ENCODE assay signal across 34 mouse cellular contexts in the genomic region with DNA sequence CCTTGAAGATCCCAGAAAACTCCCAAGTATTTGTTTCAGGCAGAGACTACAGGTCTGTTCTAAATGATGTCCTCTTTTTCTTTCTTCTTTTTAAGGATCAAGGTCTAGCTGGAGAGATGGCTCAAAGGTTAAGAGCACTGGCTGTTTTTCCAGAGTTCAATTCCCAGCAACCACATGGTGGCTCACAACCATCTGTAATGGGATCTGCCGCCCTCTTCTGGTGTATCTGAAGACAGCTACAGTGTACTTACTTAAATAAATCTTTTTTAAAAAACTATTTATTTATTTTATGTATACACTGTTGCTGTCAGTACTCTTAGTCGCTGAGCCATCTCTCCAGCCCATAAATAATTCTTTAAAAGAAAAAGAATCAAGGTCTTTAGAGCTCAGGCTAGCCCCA. TPM values are rescaled to one million over a fixed set of nuclear protein-coding genes. Genes with fewer than 3 reads are reported as not detected.
DNase-seq lines count a peak whose midpoint lies in the region; ATAC-seq and TF ChIP-seq lines count a peak whose summit lies in the region.
"Had no signal": no experiment of that assay in that cellular context is flagged by ENCODE, and none has a peak within 500 bp of the region (broad histone marks: within the 10 kb centered on the region; RNA-seq: fewer than 3 reads in every experiment).

No protein-coding gene starts in this region.

- peaks cover 52% of the 10 kb centered on the region for H3K36me3 ChIP-seq in lung, postnatal 0 days (ENCODE audit: insufficient read depth, low read length)
- H3K36me3 ChIP-seq in splenic B cell, adult 2 months (ENCODE audit: control insufficient read depth, insufficient read depth, low read length, poor library complexity, severe bottlenecking) = peaks cover 11% of the 10 kb centered on the region

- 63% methylated on average over 2 of the region's 2 CpGs for WGBS in lung, postnatal 0 days

- H3K4me1 ChIP-seq in lung, postnatal 0 days (ENCODE audit: insufficient read depth, low read depth, low read length) = no peaks in the 10 kb centered on the region
- H3K4me1 ChIP-seq: embryonic facial prominence, embryonic 12.5 days; limb, embryonic 13.5 days had no signal

- no peaks in the 10 kb centered on the region for H3K9me3 ChIP-seq in lung, postnatal 0 days (ENCODE audit: low read length)
- H3K9me3 ChIP-seq: embryonic facial prominence, embryonic 12.5 days; limb, embryonic 13.5 days; liver, embryonic 13.5 days; midbrain, embryonic 13.5 days; neural tube, embryonic 15.5 days had no signal

- H3K9ac ChIP-seq in lung, postnatal 0 days (replicated peaks; ENCODE audit: low read depth) = no peak overlapping the region
- H3K9ac ChIP-seq: embryonic facial prominence, embryonic 12.5 days; hindbrain, embryonic 12.5 days; limb, embryonic 13.5 days; liver, embryonic 13.5 days; midbrain, embryonic 13.5 days; neural tube, embryonic 15.5 days had no signal

- H3K4me2 ChIP-seq in lung, postnatal 0 days (replicated peaks; ENCODE audit: low read depth, low read length) = no peak overlapping the region
- H3K4me2 ChIP-seq: embryonic facial prominence, embryonic 12.5 days; heart, embryonic 11.5 days; hindbrain, embryonic 12.5 days; limb, embryonic 13.5 days; liver, embryonic 13.5 days; midbrain, embryonic 13.5 days; neural tube, embryonic 15.5 days had no signal

- no peak for TF ChIP-seq EP300 in lung, postnatal 0 days (IDR thresholded peaks at IDR 0.05)

- intact Hi-C loops in gastrocnemius, adult 2 months (cut with DNase I) = no loop called here
- intact Hi-C loops in gastrocnemius, postnatal 36 days (cut with DNase I) = no loop called here

- no peak overlapping the region for H3K27ac ChIP-seq in gastrocnemius, adult 2 months
- no peak overlapping the region for H3K27ac ChIP-seq in layer of hippocampus, adult 2 months
- no peak overlapping the region for H3K27ac ChIP-seq in lung, postnatal 0 days (ENCODE audit: low read length)
- H3K27ac ChIP-seq: embryonic facial prominence, embryonic 12.5 days; hindbrain, embryonic 12.5 days; limb, embryonic 13.5 days; liver, embryonic 13.5 days; midbrain, embryonic 13.5 days; neural tube, embryonic 15.5 days had no signal

- ATAC-seq in lung, postnatal 0 days = no peak
- ATAC-seq: forebrain, embryonic 14.5 days; midbrain, embryonic 13.5 days had no signal

- peak; percentile 30; the same call in 1 of the 2 replicates for TF ChIP-seq CTCF in gastrocnemius, adult 2 months (IDR thresholded peaks at IDR 0.05)
- TF ChIP-seq CTCF in layer of hippocampus, adult 2 months (conservative IDR thresholded peaks at IDR 0.05) = peak; percentile 65
- peak; percentile 20; the same call in 1 of the 2 replicates for TF ChIP-seq CTCF in lung, postnatal 0 days (IDR thresholded peaks at IDR 0.05)

- H3K27me3 ChIP-seq in lung, postnatal 0 days (replicated peaks; ENCODE audit: insufficient read depth, low read length) = no peaks in the 10 kb centered on the region
- no peaks in the 10 kb centered on the region for H3K27me3 ChIP-seq in splenic B cell, adult 2 months (ENCODE audit: control insufficient read depth, insufficient read depth, low read length, poor library complexity, severe bottlenecking)
- H3K27me3 ChIP-seq: embryonic facial prominence, embryonic 12.5 days; hindbrain, embryonic 12.5 days; limb, embryonic 13.5 days; liver, embryonic 13.5 days; midbrain, embryonic 13.5 days; neural tube, embryonic 15.5 days had no signal

- DNase-seq in gastrocnemius, adult 2 months = no peak
- DNase-seq in gastrocnemius, postnatal 36 days = no peak
- no peak for DNase-seq in layer of hippocampus, adult 2 months (ENCODE audit: low spot score in 2 of 2)
- no peak for DNase-seq in layer of hippocampus, adult 18-20 months (ENCODE audit: low spot score in 2 of 2)
- no peak for DNase-seq in lung, postnatal 0 days (ENCODE audit: low spot score)
- DNase-seq in lung, postnatal 10 days = no peak
- DNase-seq in splenic B cell, adult 2 months (ENCODE audit: low read depth, low spot score) = peak; percentile 17
- no peak for DNase-seq in ovary, postnatal 36 days (ENCODE audit: low spot score)
- DNase-seq: adrenal gland, adult 8-10 months; cerebellum, adult 11 months; cerebellum, adult 9-11 months; embryo, embryonic 11 days; gastrocnemius, postnatal 10 days; heart, postnatal 36 days; kidney, adult 2 months; liver, embryonic 13.5 days; right cerebral cortex, postnatal 25 days; thymus, adult 2 months; thymus, postnatal 36 days had no signal

- H3K4me3 ChIP-seq in gastrocnemius, adult 2 months = no peak overlapping the region
- no peak overlapping the region for H3K4me3 ChIP-seq in layer of hippocampus, adult 2 months
- no peak overlapping the region for H3K4me3 ChIP-seq in lung, postnatal 0 days (ENCODE audit: low read depth, low read length)
- H3K4me3 ChIP-seq: embryonic facial prominence, embryonic 12.5 days; hindbrain, embryonic 12.5 days; limb, embryonic 13.5 days; liver, embryonic 13.5 days; midbrain, embryonic 13.5 days; neural tube, embryonic 15.5 days had no signal

RNA-seq across cellular contexts. Expression of gene Coro1c, which starts 38.7 kb away (rescaled TPM):
- total RNA-seq in gastrocnemius, adult 2 months (2021) = 10 to 100 TPM in 1 of 2 experiments, 1 to 10 TPM in 1; 7.8 to 11.8 TPM
- total RNA-seq in gastrocnemius, postnatal 36 days (2021) = 10 to 100 TPM; 10.6 to 14.4 TPM
- 100 to 1,000 TPM in 1 of 2 experiments, 10 to 100 TPM in 1; 95.2 to 101 TPM for total RNA-seq in layer of hippocampus, adult 2 months (2021)
- total RNA-seq in layer of hippocampus, adult 18-20 months (2021) = 10 to 100 TPM; 88.6 to 88.7 TPM
- 102 and 115 TPM in 2 replicates for polyA plus RNA-seq in lung, postnatal 0 days (2015; fragmentation: Nextera tagmentation; extraction: Ambion mirVana)

RNA-seq across cellular contexts. Expression of gene Ssh1, which starts 46.4 kb away (rescaled TPM):
- total RNA-seq in gastrocnemius, adult 2 months (2021) = 1 to 10 TPM; 6.1 to 7.2 TPM
- total RNA-seq in gastrocnemius, postnatal 36 days (2021) = 1 to 10 TPM; 5.1 to 7.5 TPM
- total RNA-seq in layer of hippocampus, adult 2 months (2021) = 10 to 100 TPM; 25.8 to 28.1 TPM
- total RNA-seq in layer of hippocampus, adult 18-20 months (2021) = 10 to 100 TPM; 27.5 to 29.2 TPM
- 13.2 and 14.3 TPM in 2 replicates for polyA plus RNA-seq in lung, postnatal 0 days (2015; fragmentation: Nextera tagmentation; extraction: Ambion mirVana)

RNA-seq across cellular contexts. Expression of gene Dao, which starts 56.2 kb away (rescaled TPM):
- total RNA-seq in gastrocnemius, adult 2 months (2021) = not detected
- total RNA-seq in gastrocnemius, postnatal 36 days (2021) = not detected
- not detected for total RNA-seq in layer of hippocampus, adult 2 months (2021)
- not detected for total RNA-seq in layer of hippocampus, adult 18-20 months (2021)
- not detected in 2 replicates for polyA plus RNA-seq in lung, postnatal 0 days (2015; fragmentation: Nextera tagmentation; extraction: Ambion mirVana)
- total RNA-seq: adrenal gland, adult 8-10 months; gastrocnemius, postnatal 10 days; granulocyte monocyte progenitor cell, adult 5-6 weeks; heart, postnatal 36 days; layer of hippocampus, postnatal 10 days; left cerebral cortex, adult 18-20 months; left cerebral cortex, postnatal 25 days; megakaryocyte-erythroid progenitor cell, adult 5-6 weeks had no signal
- polyA plus RNA-seq: embryonic facial prominence, embryonic 12.5 days; forebrain, embryonic 14.5 days; heart, embryonic 11.5 days; heart, embryonic 16.5 days; hindbrain, embryonic 12.5 days; limb, embryonic 13.5 days; liver, embryonic 13.5 days; lung, embryonic 16.5 days; macrophage; midbrain, embryonic 13.5 days; neural tube, embryonic 15.5 days had no signal

Comparison
In these comparisons a context has a peak if more than half of its experiments do, and no peak if none do; other contexts are left out.
1. RNA of gene Coro1c, which starts 38.7 kb away (total RNA-seq): 95.2 to 101 TPM in layer of hippocampus, adult 2 months and 88.6 to 88.7 TPM in layer of hippocampus, adult 18-20 months; 10.6 to 14.4 TPM in gastrocnemius, postnatal 36 days and 7.8 to 11.8 TPM in gastrocnemius, adult 2 months; every median in the first group is over 4 times any median in the second.
2. Peak in every context shown above with its lines, with median percentiles within 50 percentile points of each other: CTCF ChIP-seq.